Mouse (Mus musculus): ENCODE measurements around the gene Dock4.

GRCm38 (mm10) chr12:40626521-40626920 is 180.8 kb downstream of the Dock4 start:
- no peak for TF ChIP-seq CTCF (IDR thresholded peaks at IDR 0.05; ENCODE audit: extremely low read depth, insufficient read depth, low read length)
- no peak for TF ChIP-seq POLR2A (IDR thresholded peaks at IDR 0.05; ENCODE audit: extremely low read depth, insufficient read depth, low read length)

Measured in cortical plate, adult 2 months (tissue).